Mouse (Mus musculus) spleen, adult 2 months (tissue): ENCODE measurements around the gene Odf3l1.

Source experiments
- CTCF ChIP-seq: fragments of 200-500 bp; IDR thresholded peaks from 2 replicates; pipeline ENCODE4 v1.5.1; 2011; ENCODE audit warnings: mild to moderate bottlenecking, inconsistent platforms; ENCODE audit not compliant: insufficient read depth, insufficient read length, insufficient replicate concordance; ENCODE audit errors: extremely low read depth
- POLR2A ChIP-seq: fragments of 200-500 bp; IDR thresholded peaks from 2 replicates; pipeline ENCODE4 v1.6.1; 2011; ENCODE audit warnings: low read depth, low read length, inconsistent platforms

- TF ChIP-seq CTCF (no peak), POLR2A (no peak)
Observed at GRCm38 (mm10) chr9:56841864-56842263, 22.6 kb downstream of the Odf3l1 start.
